Mouse (Mus musculus) stomach, embryonic 15.5 days (tissue): ENCODE measurements at regions not wholly inside any gene's neighbourhood (a gene's known extent, or its start where the extent isn't known, plus 50 kb on each side); places are given as distances from the start of the nearest gene placed in this dataset.

ENCODE experiments used
- ATAC-seq: fragments of 200-750 bp; cut with Nextera tagmentation; 2 replicates; pipeline ENCODE4 v1.8.0; 2017; ENCODE audit warnings: low read depth, moderate number of reproducible peaks, moderate TSS enrichment; ENCODE audit not compliant: insufficient read depth, low FRiP score
- H3K27ac ChIP-seq: fragments of 300-500 bp; sonication (generic); 2 replicates; pipeline ENCODE4 v1.5.1; 2015; ENCODE audit warnings: mild to moderate bottlenecking, inconsistent platforms
- H3K27me3 ChIP-seq: fragments of 300-500 bp; sonication (generic); replicated peaks from 2 replicates; pipeline ENCODE4 v1.6.1; 2015; ENCODE audit warnings: inconsistent platforms
- H3K36me3 ChIP-seq: fragments of 300-500 bp; sonication (generic); 2 replicates; pipeline ENCODE4 v1.6.1; 2015; ENCODE audit warnings: inconsistent platforms
- H3K4me1 ChIP-seq: fragments of 300-500 bp; sonication (generic); 2 replicates; pipeline ENCODE4 v1.6.1; 2015; ENCODE audit warnings: inconsistent platforms
- H3K4me2 ChIP-seq: fragments of 300-500 bp; sonication (generic); 2 replicates; pipeline ENCODE4 v1.6.1; 2015; ENCODE audit warnings: mild to moderate bottlenecking, inconsistent platforms
- H3K4me3 ChIP-seq: fragments of 300-500 bp; sonication (generic); replicated peaks from 2 replicates; pipeline ENCODE4 v1.5.1; 2015; ENCODE audit warnings: inconsistent platforms
- H3K9ac ChIP-seq: fragments of 300-500 bp; sonication (generic); 2 replicates; pipeline ENCODE4 v1.6.1; 2015; ENCODE audit warnings: inconsistent platforms
- H3K9me3 ChIP-seq: fragments of 300-500 bp; sonication (generic); 2 replicates; pipeline ENCODE4 v1.6.1; 2016; ENCODE audit warnings: inconsistent platforms
- WGBS: fragments of 180-500 bp; shearing (Covaris S2); methylation state at CpG from one replicate; pipeline ENCODE4 v1.1.7; 2015; 5-methylcytosine and 5-hydroxymethylcytosine counted together

DNA sequence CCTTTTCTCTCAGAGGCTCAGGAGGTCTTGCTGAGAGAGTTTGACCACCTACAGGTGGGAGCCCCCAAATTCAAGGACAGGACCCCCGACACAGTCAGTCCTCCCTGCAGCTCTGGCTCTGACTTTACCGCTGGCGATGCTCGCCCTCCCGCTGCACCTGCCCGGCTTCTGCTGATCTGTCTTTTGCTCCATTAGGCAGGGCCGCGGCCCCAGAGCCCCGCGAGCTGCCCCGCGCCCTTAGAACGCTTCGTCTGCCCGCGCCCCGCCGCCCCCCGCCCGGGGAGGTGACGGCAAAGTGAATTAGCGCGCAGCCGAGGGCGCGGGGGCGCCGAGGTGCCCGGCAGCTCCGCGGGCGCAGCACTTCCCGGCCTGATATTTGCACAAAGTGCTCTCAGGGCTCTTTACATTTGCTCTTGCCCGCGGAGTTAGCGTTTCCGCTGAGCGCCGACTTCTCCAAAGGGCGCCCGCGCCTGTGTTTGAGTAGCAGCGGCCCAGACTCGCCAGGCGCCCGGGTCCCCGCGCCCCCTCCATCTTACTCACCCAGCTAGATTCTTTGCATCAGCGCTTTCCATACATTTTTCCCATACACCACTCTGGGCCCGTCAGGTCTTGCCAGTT lies 260.7 kb upstream of the 4930535I16Rik start:
- 0 out of 2 replicates have a peak, but pooled peaks have one; percentile 56 for ATAC-seq
- Histone ChIP-seq H3K27me3 (peaks cover 28% of the 10 kb centered on the region), H3K4me2 (peak overlapping the region; percentile 80), H3K27ac (0 out of 2 replicates have a peak overlapping the region, but pooled peaks have one; percentile 42), H3K9me3 (no peaks in the 10 kb centered on the region), H3K9ac (no peak overlapping the region), H3K4me1 (peaks cover 5% of the 10 kb centered on the region; the same call in 1 of the 2 replicates), H3K4me3 (peak overlapping the region; percentile 34), H3K36me3 (no peaks in the 10 kb centered on the region)
- WGBS, result under 1% methylated on average over 50 of the region's 50 CpGs

GRCm38 (mm10) chr4:124175531-124175930 lies 257.7 kb upstream of the 4930535I16Rik start:
- Histone ChIP-seq H3K9me3 (no peaks in the 10 kb centered on the region), H3K4me2 (no peak overlapping the region), H3K4me1 (peaks cover 9% of the 10 kb centered on the region), H3K27ac (no peak overlapping the region), H3K4me3 (no peak overlapping the region), H3K27me3 (peaks cover 28% of the 10 kb centered on the region), H3K9ac (no peak overlapping the region), H3K36me3 (no peaks in the 10 kb centered on the region)
- ATAC-seq, result no peak
- 36% methylated on average over 6 of the region's 6 CpGs for WGBS

DNA sequence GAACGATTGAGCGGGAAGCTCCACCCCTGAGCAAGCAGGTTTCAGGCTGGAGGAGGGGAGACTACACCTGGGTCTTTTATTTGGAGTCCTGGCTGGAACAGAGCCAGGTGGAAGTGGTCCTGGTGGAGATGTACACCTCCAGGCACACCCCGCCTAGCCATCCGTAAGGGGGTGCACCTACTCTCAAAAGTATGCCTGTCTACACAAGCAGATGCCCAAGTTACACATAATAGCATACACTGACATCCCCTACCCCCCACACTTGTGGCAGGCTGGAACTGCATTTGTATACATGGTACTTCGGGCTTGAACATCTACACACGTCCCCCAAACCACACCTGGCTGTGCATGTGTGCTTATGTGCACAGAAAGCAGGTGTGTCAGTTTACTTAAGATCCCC lies 236.8 kb upstream of the 4930535I16Rik start:
- H3K4me3 ChIP-seq, result no peak overlapping the region
- no peaks in the 10 kb centered on the region for H3K27me3 ChIP-seq
- no peak overlapping the region for H3K4me2 ChIP-seq
- no peaks in the 10 kb centered on the region for H3K4me1 ChIP-seq
- H3K9me3 ChIP-seq, result no peaks in the 10 kb centered on the region
- ATAC-seq, result peak; percentile 75; the same call in 1 of the 2 replicates
- H3K36me3 ChIP-seq, result no peaks in the 10 kb centered on the region
- no peak overlapping the region for H3K9ac ChIP-seq
- 60% methylated on average over 6 of the region's 6 CpGs for WGBS
- H3K27ac ChIP-seq, result no peak overlapping the region

DNA sequence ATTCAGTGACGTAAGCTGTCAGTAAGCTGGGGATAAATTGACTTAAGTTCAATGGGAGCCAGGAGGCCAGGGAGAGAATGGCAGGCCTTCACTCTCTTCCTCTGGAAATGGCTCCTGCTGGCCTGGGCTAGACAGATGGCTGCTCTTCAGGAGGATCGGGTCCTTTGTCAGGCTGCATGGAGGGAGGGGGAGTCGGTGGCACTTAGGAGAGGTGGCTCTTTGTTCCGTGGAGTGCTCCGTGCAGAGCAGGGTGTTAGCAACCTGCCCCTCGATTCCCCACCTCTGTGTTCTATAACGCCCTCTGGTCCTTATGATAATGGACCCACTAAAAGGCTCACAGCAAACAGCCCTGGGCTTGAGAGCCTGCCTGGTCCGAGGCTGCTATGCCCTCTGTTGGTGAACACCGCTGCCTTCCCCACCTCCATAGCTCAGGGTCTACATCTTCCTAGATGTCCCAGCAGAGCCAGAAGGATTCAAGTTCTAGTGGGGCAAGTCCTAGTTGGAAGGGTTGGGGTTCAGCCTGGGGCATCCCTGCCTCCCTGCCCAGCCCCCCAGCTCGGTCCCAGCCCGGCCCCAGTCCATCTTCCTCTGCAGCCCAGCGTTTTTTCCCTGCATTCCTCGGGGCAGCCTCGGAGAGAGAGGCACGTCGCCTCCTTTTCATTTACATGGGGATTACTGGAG lies 232.1 kb upstream of the 4930535I16Rik start:
- no peaks in the 10 kb centered on the region for H3K4me1 ChIP-seq
- no peak overlapping the region for H3K9ac ChIP-seq
- 0 out of 2 replicates have a peak, but pooled peaks cover 7% of the 10 kb centered on the region for H3K27me3 ChIP-seq
- no peaks in the 10 kb centered on the region for H3K9me3 ChIP-seq
- H3K4me2 ChIP-seq, result peak overlapping the region; percentile 30; the same call in 1 of the 2 replicates
- no peak for ATAC-seq
- H3K27ac ChIP-seq, result no peak overlapping the region
- H3K4me3 ChIP-seq, result no peak overlapping the region
- WGBS, result 9% methylated on average over 16 of the region's 16 CpGs
- H3K36me3 ChIP-seq, result no peaks in the 10 kb centered on the region

GRCm38 (mm10) chr4:124149037-124149436 lies 231.2 kb upstream of the 4930535I16Rik start:
- 74% methylated on average over 3 of the region's 3 CpGs for WGBS
- Histone ChIP-seq H3K9ac (no peak overlapping the region), H3K27me3 (0 out of 2 replicates have a peak, but pooled peaks cover 8% of the 10 kb centered on the region), H3K9me3 (no peaks in the 10 kb centered on the region), H3K4me1 (no peaks in the 10 kb centered on the region), H3K36me3 (no peaks in the 10 kb centered on the region), H3K4me3 (no peak overlapping the region), H3K27ac (no peak overlapping the region), H3K4me2 (no peak overlapping the region)
- ATAC-seq, result no peak

DNA sequence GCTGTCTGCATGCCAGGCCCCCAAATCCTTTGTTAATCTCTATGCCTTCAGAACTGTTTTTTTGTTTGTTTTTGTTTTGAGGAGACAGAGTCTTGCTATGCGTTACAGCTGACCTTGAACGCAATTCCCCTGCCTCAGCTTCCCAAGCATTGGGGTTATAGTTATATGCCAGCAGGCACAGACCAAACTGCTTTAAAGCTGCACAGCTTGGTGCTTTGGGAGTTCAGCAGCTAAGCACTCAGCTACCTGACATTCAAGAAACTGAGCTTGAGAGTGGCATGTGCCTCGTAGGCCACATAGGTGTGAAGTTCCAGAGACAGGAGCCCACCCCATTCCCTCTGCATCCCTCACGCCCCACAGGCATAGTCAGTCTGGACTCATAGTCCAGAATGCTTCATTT lies 229.5 kb upstream of the 4930535I16Rik start:
- 53% methylated on average over 4 of the region's 4 CpGs for WGBS
- Histone ChIP-seq H3K4me2 (no peak overlapping the region), H3K4me3 (no peak overlapping the region), H3K27me3 (0 out of 2 replicates have a peak, but pooled peaks cover 12% of the 10 kb centered on the region), H3K4me1 (no peaks in the 10 kb centered on the region), H3K9me3 (no peaks in the 10 kb centered on the region), H3K36me3 (no peaks in the 10 kb centered on the region), H3K9ac (no peak overlapping the region), H3K27ac (no peak overlapping the region)
- no peak for ATAC-seq

GRCm38 (mm10) chr4:124146135-124146534 lies 228.3 kb upstream of the 4930535I16Rik start:
- Histone ChIP-seq H3K27ac (no peak overlapping the region), H3K9ac (no peak overlapping the region), H3K27me3 (0 out of 2 replicates have a peak, but pooled peaks cover 12% of the 10 kb centered on the region), H3K9me3 (no peaks in the 10 kb centered on the region), H3K4me2 (no peak overlapping the region), H3K4me1 (no peaks in the 10 kb centered on the region), H3K36me3 (no peaks in the 10 kb centered on the region), H3K4me3 (no peak overlapping the region)
- 22% methylated on average over 8 of the region's 8 CpGs for WGBS
- no peak for ATAC-seq

DNA sequence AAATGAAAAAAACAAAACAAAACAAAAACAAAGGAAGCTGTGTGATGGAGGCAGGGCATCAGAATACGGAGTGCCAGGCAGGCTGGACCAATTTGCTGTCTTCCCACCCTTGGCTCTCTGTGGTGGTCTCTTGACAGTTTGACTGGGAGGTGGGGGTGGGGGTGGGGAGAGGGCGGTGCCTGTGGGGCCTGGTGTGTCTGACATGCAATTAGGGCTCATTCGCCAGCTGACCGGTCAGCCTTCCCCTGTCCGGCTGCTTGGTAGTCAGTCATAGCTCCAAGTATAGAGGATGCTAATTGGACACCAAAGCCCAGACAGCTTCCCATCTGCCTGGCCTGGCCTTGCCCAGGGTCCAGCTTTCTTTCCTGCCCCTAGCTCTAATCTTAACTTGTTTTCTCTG lies 225.8 kb upstream of the 4930535I16Rik start:
- H3K27ac ChIP-seq, result no peak overlapping the region
- H3K36me3 ChIP-seq, result no peaks in the 10 kb centered on the region
- no peaks in the 10 kb centered on the region for H3K4me1 ChIP-seq
- 0 out of 2 replicates have a peak, but pooled peaks cover 7% of the 10 kb centered on the region for H3K27me3 ChIP-seq
- H3K4me3 ChIP-seq, result no peak overlapping the region
- no peak overlapping the region for H3K9ac ChIP-seq
- H3K4me2 ChIP-seq, result no peak overlapping the region
- H3K9me3 ChIP-seq, result no peaks in the 10 kb centered on the region
- 59% methylated on average over 5 of the region's 5 CpGs for WGBS
- no peak for ATAC-seq

DNA sequence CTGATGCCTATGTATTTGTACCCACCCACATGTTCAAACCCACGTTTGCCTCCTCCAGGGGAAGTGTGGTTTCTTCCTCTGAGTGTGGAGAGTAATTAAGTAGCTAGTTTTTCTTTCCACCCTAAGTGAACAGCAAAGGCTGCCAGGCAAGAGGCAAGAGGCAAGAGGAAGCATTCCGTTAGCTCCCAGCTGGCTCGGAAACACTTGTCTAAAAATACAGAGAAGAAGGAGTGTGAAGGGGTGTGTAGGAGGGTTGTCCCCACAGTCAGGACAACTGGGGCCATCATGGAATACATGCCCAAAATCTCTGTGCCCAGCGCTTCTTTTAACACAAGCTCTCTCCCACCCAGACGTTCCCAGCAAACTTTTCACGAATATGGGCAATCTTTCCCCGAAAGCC lies 225.4 kb upstream of the 4930535I16Rik start:
- no peak for ATAC-seq
- Histone ChIP-seq H3K4me1 (no peaks in the 10 kb centered on the region), H3K9ac (no peak overlapping the region), H3K27me3 (0 out of 2 replicates have a peak, but pooled peaks cover 5% of the 10 kb centered on the region), H3K4me2 (no peak overlapping the region), H3K27ac (no peak overlapping the region), H3K9me3 (no peaks in the 10 kb centered on the region), H3K4me3 (no peak overlapping the region), H3K36me3 (no peaks in the 10 kb centered on the region)
- WGBS, result 53% methylated on average over 7 of the region's 7 CpGs

DNA sequence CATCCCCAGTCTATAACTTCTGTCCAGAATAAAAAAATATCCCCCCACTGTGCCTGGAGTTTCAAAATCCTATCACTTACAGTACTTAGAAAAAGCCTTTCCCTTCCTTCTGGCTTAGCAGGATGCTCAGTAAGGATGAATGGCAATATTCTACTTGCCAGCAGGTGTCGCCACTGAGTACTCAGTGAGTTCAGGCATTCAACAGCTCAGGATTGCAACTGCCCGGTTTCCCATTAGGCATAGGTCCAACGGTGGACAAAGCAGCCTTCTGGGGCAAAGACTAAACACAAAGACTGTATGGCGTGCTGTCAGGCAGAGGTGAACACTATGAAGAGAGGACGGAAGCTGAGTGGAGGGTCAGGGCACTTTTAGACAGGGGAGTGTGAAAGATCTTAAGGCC lies 224.3 kb upstream of the 4930535I16Rik start:
- 5% methylated on average over 5 of the region's 5 CpGs for WGBS
- no peak overlapping the region for H3K27ac ChIP-seq
- ATAC-seq, result no peak
- no peaks in the 10 kb centered on the region for H3K4me1 ChIP-seq
- H3K27me3 ChIP-seq, result 0 out of 2 replicates have a peak, but pooled peaks cover 5% of the 10 kb centered on the region
- no peak overlapping the region for H3K4me2 ChIP-seq
- no peaks in the 10 kb centered on the region for H3K36me3 ChIP-seq
- no peaks in the 10 kb centered on the region for H3K9me3 ChIP-seq
- no peak overlapping the region for H3K9ac ChIP-seq
- H3K4me3 ChIP-seq, result no peak overlapping the region

- H3K4me1 ChIP-seq, result 0 out of 2 replicates have a peak, but pooled peaks cover 13% of the 10 kb centered on the region
- H3K27ac ChIP-seq, result no peak overlapping the region
- ATAC-seq, result peak; percentile 50; the same call in 1 of the 2 replicates
- no peak overlapping the region for H3K9ac ChIP-seq
- no peaks in the 10 kb centered on the region for H3K36me3 ChIP-seq
- no peak overlapping the region for H3K4me2 ChIP-seq
- H3K27me3 ChIP-seq, result no peaks in the 10 kb centered on the region
- 55% methylated on average over 6 of the region's 6 CpGs for WGBS
- no peaks in the 10 kb centered on the region for H3K9me3 ChIP-seq
- H3K4me3 ChIP-seq, result no peak overlapping the region
These were observed 217.3 kb upstream of the 4930535I16Rik start for GRCm38 (mm10) chr4:124135165-124135470.
